Mouse (Mus musculus): ENCODE measurements at regions not wholly inside any gene's neighbourhood (a gene's known extent, or its start where the extent isn't known, plus 50 kb on each side); places are given as distances from the start of the nearest gene placed in this dataset.
A peak's percentile ranks its signal among the peaks of the same experiment; 100 is the strongest.

DNA sequence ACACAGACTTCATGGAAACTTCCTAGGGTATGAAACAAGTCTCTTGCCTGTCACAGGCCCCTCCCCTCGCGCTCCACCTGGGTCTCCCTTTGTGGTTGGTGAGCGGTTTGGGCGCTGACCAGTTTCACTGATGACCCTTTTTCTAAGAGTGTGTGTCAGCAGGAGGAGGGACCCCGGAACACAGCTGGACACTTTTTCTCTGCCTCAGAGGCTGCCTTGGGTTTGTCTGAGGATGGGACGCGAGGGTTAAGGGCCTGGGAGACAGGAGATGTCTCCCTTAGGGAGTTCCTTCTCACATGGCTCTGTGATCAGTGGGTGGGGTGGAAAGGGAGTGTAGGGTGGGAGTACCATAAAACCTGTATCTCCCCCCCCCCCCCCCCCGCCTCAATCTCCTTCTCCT, 115.8 kb upstream of the Haao start:
- no peak for DNase-seq (ENCODE audit: low read depth)

DNA sequence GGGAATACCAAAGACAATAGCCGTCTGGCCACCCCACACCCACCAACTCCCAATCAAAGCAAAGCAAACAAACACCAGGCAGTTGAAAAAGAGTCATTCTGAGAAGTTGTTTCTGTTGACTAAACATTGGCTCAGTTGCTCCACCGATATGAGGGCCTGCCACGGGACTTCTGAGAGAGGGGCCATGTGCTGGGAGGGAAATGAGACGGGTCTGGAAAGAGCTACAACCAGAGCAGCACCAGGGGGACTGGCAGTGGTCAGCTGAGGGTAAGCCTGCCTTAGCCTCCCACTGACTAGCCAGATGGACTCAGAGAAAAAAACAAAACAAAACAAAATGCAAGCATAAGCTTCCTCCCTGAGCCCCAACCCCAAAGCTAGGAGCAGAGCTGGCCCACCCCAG, 115.1 kb upstream of the Haao start:
- DNase-seq (ENCODE audit: low read depth): no peak

DNA sequence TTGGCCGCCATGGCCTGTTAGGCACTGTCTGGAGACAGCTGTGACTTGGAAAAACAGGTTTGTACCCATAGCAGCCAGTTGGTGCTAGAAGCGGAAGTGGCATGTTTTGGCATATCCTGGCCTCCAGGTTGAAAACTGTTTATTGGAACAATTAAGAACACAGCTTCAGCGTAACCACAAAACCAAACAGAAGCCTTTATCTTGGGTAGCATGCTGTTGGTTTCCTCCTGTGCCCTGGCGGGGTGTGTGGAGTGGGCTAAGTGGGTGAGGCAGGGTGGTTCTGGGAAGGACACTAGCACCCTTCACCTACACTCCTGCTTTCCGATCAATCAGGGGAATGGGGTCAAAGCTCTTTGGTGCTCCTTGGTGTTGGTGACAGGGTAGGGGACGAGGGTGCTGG, 114.4 kb upstream of the Haao start:
- DNase-seq (ENCODE audit: low read depth): no peak

DNA sequence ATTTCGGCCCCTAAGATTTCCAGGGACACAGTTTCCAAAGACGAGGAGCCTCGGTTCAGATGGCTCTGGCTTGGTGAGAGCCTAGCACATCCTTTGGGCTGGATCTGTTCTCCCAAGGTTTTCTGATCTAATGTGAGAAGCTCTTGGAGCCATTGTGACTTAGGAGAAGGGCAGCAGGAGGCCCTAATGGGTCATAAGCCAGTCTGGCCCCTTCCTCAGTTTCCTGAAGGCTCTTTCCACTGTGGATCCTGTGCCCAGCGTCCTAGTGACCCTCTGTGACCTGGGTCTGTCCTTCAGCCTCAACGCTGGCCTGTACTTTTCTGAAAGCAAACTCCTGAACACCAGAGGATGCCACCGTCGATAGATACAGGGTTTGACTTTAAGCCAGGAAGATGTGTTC, 113.1 kb upstream of the Haao start:
- no peak for DNase-seq (ENCODE audit: low read depth)

DNA sequence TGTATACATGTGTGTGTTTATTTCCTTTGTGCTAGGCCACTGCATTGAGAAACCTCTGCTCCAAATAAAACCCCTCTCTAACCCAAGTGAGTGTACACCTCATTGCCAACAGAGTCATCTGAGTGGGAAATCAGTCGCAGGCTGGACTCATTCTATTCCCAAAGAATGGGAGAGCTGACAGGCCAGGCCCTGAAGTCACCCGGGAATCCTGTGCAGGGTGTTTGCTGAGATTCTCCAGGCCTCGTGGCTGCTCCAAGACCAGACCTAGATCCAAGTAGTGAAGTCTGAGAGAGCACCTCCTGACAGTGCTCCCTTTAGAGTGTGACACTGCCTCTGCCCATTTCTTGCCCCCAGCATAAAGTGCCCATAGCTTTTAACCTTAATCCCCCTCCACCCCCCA, 112.4 kb upstream of the Haao start:
- DNase-seq (ENCODE audit: low read depth): no peak

DNA sequence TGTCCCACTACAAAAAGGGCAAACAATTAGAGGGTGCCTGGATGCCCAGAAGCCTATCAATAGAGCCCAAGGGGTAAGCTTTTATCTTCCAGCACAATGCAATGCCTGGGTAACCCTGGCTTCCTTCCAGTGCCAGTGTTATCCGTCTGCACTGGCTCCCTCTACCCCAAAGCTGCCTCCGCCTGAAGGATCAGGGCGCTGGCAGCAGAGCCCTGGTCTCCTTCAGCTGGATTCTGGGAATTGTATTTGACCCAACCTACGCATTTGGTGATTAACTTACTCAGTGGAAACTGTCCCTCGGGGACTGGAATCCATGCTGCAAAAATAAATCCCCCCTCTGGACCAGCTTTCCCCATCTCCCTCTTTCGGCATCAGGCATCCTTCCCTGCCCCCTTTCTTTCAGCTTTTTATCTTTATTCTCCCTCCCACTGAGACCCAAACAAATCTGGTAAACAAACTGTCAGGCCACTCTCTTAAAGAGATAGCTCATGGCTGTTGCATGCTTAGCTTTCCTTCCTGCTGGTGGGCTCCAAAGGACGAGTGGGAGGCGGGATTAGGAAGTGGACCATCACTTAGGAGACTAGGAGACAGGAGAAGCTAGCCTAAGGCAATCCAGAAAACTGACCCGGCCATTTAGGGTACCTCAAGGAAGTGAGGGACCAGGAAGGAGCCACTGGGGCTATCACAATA, 111.5 kb upstream of the Haao start:
- DNase-seq (ENCODE audit: low read depth): no peak

DNA sequence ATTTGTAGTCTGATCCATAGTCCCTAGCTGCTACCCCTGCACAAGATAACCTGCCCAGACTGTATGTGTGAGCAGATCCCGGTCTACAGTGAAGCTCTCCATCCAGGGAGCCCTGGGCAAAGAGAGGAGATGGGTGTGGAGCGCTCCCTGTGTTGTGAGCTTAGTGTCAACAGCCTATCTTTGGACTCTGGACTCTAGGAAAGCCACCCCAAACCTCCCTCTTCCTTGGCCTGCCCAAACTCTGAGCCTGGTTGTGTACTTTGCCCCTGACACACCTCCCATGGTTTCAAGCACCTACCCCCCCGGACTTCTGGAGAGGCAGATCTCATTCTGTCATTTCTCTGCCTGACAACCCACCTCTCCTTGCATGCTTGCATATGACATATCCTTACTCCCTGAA, 110.9 kb upstream of the Haao start:
- DNase-seq (ENCODE audit: low read depth): no peak

DNA sequence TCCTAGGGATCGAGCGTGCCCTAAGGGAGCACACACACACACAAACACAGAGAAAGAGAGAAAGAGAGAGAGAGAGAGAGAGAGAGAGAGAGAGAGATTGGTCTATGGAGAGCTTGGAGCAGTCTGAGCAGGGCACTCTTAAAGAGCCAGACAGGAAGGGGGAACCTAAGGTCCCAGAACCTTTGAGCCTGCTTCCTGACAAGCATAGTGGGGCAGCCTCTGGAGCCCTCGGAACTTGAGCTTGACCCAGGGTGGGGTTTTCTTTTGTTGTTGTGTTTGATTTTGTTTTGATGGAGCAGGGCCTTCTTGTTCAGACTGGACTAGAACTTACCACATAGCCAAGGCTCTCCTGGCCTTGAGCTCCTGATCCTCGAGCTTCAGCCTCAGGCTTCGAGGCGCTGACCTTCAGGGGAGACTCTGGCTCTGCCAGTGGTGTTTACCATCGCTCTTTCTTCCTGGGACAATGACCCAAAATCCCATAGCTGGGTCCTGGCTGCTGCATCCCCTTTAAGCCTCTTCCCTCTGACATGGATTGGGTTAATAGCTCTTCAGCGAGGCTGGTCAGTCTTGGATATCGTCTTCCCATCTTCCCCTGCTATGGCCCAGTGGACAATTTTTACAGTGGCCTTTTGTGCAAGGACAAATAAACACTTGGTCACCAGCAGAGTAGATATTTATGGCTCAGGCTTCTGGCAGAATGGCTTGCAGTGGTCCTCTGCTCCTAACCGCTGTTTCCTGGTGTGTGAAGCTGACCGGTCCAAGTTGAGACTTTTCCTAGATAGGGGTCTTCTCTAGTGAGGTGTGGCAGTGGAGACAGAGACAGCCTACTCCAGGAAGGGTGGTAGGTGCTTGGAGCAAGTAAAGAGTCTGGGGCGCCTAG, 110.1 kb upstream of the Haao start:
- DNase-seq (ENCODE audit: low read depth): no peak

DNA sequence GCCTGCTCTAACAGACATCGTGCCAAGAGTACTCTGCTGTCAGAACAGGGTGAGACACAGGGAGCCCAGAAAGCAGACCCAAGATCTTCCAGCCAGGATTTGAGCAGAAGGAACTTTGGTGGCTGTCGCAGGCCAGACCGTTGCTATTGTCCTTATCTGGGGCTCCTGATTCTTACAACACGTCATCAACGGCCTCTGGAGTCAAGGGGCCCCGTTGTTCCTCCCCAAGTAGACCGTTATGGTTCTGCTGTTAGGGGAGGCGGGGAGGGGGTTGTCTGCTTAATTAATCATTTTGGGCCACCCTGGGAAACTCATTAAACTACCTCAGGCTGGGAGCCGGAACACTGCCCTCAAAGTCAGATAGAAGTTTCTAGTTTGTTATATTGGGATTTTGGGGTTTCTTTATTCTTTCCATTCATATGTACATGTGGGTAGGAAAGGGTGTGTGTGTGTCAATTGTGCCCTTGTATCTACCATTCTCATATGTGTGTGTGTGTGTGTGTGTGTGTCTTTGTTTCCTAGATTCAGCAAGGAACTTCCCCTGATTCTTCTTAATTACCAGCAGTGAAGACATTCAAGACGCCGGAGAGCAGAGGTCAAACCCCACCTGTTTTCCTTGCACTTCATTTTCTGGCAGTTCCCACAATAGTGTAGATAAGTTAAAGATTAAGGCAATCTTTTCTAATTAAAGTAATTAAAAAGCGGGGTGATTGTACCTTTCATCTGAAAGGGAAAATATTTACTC, 109.2 kb upstream of the Haao start:
- DNase-seq (ENCODE audit: low read depth): no peak

DNA sequence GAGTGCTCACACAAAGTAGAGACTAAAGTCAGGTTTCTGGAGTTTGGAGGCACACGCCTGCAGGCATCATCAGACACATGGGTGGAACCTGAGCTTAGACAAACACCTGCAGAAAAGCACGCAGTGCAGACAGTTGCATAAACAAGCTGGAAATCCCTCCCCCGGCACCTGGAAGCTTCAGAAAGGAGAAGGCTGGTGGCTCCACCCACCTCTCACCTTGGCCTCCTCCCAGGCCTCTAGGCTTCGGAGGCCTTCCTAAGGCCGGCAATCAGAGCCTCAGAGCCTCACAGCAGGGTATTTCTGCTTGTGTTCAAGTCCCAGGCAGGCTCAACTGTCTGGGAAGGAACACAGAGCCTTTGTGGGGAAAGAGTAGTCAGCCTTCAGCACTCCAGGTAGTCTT, 108.2 kb upstream of the Haao start:
- DNase-seq (ENCODE audit: low read depth): no peak

DNA sequence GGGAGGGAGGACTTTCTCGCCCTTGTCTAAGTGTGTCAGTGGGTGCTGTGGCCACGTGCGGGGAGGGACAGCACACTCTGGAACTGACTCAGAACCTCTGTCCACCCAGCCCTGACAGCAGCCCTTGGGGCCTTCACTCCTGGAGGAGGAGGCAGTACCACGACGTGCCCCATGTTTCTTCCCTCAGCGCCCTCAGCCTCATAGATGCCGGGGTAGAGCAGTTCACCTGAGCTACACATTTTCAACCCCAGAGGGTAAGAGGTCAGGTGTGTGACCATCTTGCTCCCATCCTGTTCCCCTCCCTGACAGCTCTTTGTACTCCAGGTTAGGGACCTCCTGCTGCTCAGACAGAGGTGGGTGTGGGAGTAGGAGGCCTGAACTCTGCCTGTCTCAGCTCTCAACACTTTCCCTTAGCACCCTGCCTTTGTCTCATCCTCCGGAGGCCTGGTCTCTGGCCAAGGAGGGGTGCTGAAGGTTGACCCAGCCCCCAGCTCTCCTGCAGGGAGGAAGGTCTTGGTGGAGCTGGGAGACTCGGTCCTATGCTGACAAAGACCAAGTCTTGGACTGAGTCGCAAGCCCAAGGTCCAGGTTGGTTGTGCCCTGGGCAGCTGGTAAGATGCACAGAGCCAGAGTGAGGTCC, 107.4 kb upstream of the Haao start:
- no peak for DNase-seq (ENCODE audit: low read depth)

DNA sequence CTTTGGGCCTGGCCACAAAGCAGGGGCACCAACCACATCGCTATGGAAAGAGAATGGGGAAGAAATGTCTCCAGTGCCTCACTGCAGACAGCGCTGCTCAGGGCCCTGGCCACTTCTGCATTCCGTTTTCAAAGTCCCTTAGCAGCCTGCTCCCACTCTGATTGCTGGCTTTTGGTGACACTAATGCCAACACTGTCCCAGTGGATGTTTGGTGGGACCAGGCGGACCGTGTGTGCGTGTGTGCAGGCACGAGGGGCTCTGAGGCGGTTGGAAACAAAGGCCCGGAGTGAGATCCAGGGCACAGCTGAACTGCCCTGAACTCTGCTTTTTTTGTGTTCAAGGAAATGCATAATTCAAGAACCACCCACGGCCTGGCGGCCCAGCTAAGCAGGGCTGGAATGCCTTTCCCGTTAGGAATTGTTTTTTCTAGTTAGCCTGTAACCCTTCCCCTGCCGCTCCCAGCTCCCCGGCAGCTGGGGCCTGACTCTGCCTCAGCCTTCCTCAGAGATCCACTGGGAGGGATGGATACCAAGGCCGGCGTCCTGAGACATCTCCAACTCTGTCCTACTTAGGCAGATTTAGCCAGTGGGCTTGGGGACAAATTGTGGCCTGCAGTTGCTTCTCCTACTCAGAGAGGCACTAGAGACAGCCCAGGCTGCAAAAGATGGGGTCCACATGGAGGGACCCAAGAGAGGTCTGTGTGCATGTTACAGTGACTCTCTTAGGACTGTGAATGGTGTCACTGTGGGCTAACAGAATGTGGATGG, 106.7 kb upstream of the Haao start:
- DNase-seq (ENCODE audit: low read depth): peak; percentile 93

DNA sequence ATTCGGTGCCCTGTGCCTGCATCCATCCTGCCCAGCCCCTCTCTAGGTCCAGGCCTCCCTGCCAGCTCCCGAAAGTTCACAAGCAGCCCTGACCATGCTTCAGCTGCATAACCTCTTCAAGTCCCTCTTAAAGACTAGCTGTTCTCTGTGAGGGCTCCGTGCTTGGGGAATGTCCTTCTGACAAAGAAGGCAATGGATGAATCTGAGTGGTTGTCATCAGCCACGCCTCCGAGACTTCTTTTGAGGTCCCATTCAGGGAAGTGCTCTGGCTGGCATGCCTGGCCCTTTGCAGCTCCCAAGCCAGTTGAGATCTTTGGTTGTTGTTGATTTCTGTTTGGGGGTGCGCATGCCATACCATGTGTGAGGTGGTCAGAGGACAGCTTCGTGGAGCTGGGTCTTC, 105.9 kb upstream of the Haao start:
- peak; percentile 62 for DNase-seq (ENCODE audit: low read depth)

DNA sequence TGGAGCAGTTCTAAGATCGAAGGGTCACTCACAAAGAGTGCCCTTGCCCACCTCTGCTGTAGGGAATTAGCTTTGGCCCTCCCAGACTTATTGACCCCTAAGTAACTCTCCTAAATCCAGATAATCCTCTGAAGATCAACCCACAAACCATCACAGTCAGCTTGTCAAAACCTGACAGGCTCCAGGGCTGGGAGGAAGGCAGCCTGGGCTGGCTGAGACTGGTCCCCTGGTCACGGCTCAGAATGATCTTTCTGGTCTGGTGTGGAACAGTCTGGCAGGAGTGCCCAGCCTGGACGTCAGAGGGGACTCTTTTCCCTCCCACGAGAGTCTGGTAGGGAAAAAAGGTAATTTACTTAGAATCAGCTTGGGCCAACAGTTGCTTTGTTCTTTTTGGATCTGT, 99.0 kb upstream of the Haao start:
- DNase-seq (ENCODE audit: low read depth): no peak

DNA sequence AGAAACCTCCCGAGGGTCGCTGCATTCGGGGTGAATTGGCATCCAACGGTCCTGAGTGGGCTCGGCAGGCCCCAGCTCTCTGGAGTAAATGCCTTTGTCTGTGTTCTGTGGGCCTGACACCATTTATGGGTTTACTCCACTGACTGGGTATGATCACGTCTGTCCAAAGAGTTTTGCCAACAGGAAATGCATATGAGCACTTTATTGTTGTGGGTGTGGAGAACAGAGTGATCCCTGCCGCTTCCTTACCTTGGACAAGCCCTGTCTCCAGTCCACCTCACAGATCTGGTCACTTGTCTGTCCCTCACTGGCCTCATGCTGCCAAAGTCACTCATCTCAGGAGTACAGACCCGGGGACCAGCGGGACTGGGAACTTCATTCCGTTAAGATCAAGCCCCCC, 91.6 kb upstream of the Haao start:
- DNase-seq (ENCODE audit: low read depth): no peak

DNA sequence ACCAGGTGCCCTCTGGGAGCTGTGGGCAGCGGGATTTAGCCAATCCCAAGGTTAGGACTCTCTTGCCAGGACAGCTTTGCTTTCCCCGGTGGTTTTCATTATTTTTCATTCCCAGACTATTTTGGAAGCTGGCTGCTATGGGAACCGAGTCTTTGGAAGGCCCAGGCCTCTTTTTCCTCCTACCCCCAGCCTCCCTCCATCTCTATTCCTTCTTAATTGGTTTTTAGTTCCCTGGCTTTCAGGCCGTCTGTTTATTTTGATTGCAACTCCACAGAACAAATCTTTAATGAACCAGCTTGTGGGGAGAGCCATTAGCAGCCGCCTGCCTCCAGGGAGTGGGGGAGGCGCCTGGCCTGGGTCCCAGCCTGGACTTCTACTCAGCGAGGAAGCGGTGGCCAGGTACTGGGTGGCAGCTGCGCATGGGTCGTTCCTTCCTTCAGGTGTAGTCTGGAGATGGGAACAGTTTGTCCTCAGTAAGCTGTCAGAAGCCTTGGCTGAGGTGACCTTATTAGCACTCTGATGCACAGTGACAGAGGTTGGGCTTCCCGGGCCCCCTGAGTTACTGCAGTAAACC, 91.0 kb upstream of the Haao start:
- DNase-seq (ENCODE audit: low read depth): peak; percentile 61

DNA sequence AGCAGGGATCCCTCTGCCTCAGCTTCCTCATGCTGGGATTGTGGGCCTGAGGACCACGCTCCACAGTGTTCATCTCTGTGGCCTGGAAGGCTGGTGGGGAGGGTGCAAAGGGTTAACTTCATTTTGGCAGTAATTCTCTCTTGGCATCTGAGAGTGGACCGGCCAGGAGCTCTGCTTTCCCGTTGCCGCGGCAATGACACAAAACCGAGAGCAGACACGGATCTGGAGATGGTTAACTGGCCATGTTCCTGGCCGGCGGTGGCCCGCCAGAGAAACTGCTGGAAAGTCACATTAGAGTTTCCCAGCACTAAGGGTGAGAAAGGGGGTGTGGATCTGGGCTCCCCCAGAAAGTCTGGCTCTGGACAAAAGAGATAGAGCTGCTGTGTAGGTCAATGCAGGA, 89.8 kb upstream of the Haao start:
- DNase-seq (ENCODE audit: low read depth): peak; percentile 83

DNA sequence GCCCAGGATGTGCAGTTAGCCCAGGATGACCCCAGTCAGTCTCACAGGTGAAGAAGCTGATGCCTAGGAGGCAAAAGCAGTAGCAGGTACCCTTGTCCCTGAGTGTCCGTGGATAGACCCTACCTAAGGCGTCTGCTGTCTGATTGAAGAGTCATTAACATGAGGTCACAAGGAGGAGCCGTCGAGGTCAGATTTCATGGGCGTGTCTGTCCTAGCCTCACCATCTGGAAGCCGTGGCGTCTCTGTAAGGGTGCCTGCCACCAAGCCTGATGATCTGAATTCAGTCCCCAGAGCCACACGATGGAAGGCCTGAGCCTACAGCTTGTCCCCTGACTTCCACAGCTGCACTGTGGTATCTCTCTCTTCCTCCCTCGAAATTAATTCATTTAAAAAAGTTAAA, 88.9 kb upstream of the Haao start:
- DNase-seq (ENCODE audit: low read depth): no peak

DNA sequence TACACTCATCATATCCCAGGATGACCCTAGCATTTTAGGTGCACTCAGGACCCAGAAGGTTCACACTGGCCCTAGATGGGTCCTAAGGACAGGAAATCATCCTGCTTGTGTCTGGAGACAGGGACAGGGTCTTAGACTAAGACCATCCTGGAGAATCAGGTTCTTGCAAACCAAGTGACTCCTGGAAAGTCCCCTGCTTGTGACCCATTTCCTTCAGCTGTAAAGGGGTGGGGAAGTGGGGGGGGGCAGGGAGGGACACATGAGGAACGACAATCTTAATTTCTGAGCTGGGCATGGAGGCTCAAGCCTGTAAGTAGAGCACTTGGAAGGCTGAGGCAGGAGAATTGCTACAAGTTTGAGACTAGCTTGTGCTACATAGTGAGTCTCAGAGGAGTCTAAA, 88.2 kb upstream of the Haao start:
- DNase-seq (ENCODE audit: low read depth): no peak

DNA sequence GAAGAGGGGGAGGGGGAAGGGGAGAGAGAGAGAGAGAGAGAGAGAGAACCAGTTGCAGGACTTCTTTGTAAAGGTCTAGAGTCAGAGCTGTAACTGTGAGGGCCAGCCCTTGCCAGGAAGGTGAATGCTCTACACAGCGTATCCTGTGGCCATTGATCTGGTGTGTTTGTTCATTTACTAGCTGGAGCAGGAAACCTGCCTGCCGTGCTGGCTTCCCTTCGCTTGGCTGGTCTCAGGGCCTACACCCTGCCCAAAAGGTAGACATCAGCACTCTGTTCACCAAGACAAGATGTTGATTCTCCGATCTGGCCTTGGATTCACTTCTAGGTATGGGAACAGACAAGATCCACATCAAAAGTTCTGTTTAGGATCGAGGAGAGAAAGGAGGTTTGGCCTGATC, 87.5 kb upstream of the Haao start:
- no peak for DNase-seq (ENCODE audit: low read depth)

DNA sequence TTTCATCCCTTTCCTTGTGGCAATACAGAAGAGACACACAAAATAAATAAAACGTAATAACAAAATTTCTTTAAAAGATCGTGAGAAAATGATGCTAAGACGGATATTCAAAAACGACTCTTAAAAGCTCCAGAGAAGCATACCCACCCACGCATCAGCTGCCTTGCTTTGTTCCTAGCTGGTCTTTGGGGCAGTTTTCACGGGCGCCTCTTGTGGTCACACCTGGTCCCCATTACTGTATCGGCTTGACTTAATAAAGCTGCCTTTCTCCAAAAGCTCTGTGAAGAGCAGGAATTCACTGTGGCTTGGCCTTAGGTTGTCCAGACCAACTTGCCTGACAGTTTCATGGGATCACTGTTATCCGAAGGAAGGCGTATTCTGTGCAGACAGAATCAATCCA, 86.0 kb upstream of the Haao start:
- DNase-seq (ENCODE audit: low read depth): peak; percentile 59
